Mouse (Mus musculus) embryonic fibroblast, embryonic 13.5 days (primary cell): ENCODE measurements around the gene Fam71f1. TPM values are rescaled to one million over a fixed set of nuclear protein-coding genes. Genes with fewer than 3 reads are reported as not detected.
"Not testable (repeated sequence)": the region's sequence is repeated elsewhere in the genome, so short reads cannot be mapped to it uniquely, and the experiment has no call there.

Experiments used
- H3K27ac ChIP-seq: 2 replicates; pipeline ENCODE4 v1.5.1; 2012; ENCODE audit warnings: low read length, control low read depth, inconsistent platforms; ENCODE audit not compliant: insufficient read depth
- H3K4me1 ChIP-seq: 2 replicates; pipeline ENCODE4 v1.6.1; 2011; ENCODE audit warnings: low read length; ENCODE audit not compliant: control insufficient read depth, insufficient read depth
- H3K4me3 ChIP-seq: 2 replicates; pipeline ENCODE4 v1.5.1; 2011; ENCODE audit warnings: mild to moderate bottlenecking, control low read depth, low read length; ENCODE audit not compliant: insufficient read depth
- CTCF ChIP-seq: IDR thresholded peaks from 2 replicates; pipeline ENCODE4 v1.5.1; 2011; ENCODE audit warnings: mild to moderate bottlenecking, control low read depth, low read length, moderate library complexity, borderline replicate concordance; ENCODE audit not compliant: insufficient read depth
- POLR2A ChIP-seq: IDR thresholded peaks from 2 replicates; pipeline ENCODE4 v1.6.1; 2011; ENCODE audit warnings: low read depth, mild to moderate bottlenecking, control low read depth, low read length, moderate library complexity
- polyA plus RNA-seq: library from polyadenylated mRNA; stranded (reverse); fragments of >200 nt; gene quantifications from 2 replicates; pipeline ENCODE4 v1.2.4, GENCODE M21; 2011; ENCODE audit warnings: low read depth; ENCODE audit not compliant: missing spikeins, insufficient read length

Gene Fam71f1
- polyA plus RNA-seq, 1 experiment, result not detected

DNA sequence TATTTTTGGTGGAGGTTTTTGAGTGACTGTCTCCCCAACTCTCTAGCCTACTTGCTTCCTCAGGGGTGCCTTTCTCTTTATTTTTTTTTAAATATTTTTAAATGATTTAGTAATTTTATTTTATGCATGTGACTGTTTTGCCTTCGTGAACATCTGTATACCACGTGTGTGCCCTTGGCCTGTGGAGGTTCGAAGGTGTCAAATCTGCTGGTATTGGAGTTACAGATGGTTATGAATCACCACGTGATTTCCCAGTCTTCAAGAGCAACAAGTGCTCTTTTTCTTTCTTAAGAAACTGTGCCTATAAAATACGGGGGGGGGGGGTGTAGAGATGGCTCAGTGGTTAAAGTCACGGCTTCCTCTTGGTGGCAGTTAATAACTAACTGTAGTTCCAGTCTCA lies 2.6 kb downstream of the Fam71f1 start:
- no peak overlapping the region for H3K4me3 ChIP-seq
- H3K27ac ChIP-seq, result no peak overlapping the region
- H3K4me1 ChIP-seq, result peaks cover 15% of the 10 kb centered on the region
- TF ChIP-seq POLR2A (no peak), CTCF (no peak)

DNA sequence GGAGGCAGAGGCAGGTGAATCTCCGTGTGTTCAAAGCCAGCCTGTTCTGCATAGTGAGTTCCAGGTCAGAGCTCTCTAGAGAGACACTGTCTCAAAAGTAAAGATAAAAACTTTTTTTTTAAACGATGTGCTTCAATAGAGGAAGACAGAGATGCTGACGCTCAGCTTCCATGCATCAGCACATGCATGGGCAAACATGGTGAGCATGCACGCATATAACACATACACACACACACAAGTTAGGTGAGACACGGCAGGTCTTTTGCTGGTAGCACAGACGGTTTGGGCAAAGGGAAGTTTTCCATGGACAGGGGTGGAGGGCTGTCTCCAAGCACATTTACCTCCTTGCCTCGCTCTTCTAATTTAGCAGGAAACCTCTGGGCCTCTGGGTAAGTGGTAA lies 3.2 kb downstream of the Fam71f1 start:
- TF ChIP-seq POLR2A, result no peak
- TF ChIP-seq CTCF, result no peak
- H3K4me3 ChIP-seq, result no peak overlapping the region
- H3K27ac ChIP-seq, result no peak overlapping the region
- peaks cover 15% of the 10 kb centered on the region for H3K4me1 ChIP-seq

DNA sequence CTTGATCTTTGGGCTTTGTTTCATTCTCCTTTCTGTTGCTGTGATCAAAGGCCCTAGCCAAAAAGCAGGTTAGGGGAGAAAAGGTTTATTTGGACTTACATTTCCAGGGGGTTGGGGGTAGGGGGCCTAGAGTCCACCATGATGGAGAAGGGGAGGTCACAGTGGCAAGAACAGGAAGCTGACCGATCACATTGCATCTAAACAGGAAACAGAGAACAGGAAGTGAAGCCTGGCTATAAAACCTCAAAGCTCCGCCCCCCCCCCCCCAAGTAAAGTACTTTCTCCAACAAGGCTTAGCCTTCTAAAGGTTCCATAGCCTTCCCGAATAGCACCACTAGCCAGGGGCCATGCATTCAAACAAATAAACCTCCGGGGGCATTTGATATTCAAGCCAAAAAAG lies 3.8 kb downstream of the Fam71f1 start:
- no peak overlapping the region for H3K4me3 ChIP-seq
- peaks cover 11% of the 10 kb centered on the region for H3K4me1 ChIP-seq
- H3K27ac ChIP-seq, result no peak overlapping the region
- no peak for TF ChIP-seq POLR2A
- TF ChIP-seq CTCF, result no peak

DNA sequence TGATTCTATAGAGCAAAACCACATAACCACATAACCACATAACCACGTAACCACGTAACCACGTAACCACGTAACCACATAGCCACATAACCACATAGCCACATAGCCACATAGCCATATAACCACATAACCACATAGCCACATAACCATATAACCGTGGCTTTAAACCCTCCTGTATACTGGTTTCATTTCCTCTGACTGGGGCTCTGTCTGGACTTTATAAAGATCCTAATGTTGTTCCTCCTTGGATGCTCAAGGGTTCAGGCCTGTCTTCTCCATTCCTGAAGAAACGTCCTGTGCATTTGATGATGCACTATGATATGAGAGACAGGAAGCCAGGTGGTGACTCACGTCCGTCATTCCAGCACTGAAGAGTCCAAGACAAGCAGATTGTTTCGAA lies 8.0 kb downstream of the Fam71f1 start:
- no peaks in the 10 kb centered on the region for H3K4me1 ChIP-seq
- no peak overlapping the region for H3K27ac ChIP-seq
- TF ChIP-seq POLR2A (no peak), CTCF (no peak)

DNA sequence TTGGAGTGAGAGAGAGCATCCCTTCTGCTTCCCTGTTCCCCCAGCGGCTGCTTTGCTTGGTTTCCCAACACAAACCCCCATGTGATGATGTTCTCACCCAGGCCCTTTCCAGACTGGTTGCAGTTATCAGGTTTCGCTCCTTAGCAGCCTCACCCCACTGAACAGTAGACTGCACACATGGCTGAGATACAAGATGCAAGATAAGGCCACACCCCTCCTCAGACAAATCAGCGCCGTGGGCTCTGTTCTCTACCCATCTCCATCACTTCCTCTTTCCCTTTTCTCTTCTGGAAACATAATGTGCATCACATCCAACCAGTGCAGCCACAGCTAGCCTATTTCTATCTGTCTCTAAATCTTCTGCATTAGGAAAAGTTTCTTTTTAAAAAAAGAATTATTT lies 10.6 kb downstream of the Fam71f1 start:
- no peaks in the 10 kb centered on the region for H3K4me1 ChIP-seq
- TF ChIP-seq POLR2A (no peak), CTCF (no peak)
- H3K27ac ChIP-seq, result no peak overlapping the region
- no peak overlapping the region for H3K4me3 ChIP-seq

More for the DNA sequence above, 8.0 kb downstream of the Fam71f1 start:
- H3K4me3 ChIP-seq, result no peak overlapping the region

DNA sequence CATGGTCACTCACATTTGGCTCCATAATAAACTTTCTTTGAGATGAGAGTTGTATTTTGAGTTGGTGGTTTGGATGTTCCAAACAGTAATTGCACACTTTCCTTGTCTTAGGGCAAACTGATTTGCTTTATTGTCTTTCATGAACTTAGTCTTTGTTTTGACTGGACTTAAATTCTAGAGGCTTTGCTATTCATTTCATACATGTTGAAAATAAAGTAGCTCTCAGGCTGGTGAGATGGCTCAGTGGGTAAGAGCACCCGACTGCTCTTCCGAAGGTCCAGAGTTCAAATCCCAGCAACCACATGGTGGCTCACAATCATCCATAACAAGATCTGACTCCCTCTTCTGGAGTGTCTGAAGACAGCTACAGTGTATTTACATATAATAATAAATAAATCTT lies 27.6 kb downstream of the Fam71f1 start:
- H3K27ac ChIP-seq, H3K4me3 ChIP-seq, H3K4me1 ChIP-seq: not testable (repeated sequence)

DNA sequence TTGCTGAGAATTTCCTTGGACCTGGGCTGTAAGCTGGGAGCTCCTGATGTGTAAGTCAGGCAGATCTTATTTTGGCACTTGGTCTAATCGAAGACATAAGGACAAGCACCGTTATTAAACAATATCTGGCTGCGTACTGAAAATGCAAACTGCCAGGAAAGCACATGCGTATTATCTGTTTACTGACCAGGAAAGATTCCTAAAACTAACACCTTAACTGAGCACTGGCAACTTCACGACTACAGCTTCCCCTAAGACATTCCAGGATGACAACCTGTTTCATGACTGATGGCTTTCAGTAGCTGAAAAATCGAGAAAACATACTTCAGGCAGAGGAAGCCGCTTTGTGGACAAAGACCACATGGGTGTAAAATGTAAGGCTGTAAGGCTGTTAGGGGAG lies 28.2 kb downstream of the Fam71f1 start:
- TF ChIP-seq CTCF, result no peak
- TF ChIP-seq POLR2A, result no peak
- H3K4me1 ChIP-seq, result peaks cover 9% of the 10 kb centered on the region
- peak overlapping the region; percentile 33 for H3K4me3 ChIP-seq
- peak overlapping the region; percentile 66 for H3K27ac ChIP-seq

DNA sequence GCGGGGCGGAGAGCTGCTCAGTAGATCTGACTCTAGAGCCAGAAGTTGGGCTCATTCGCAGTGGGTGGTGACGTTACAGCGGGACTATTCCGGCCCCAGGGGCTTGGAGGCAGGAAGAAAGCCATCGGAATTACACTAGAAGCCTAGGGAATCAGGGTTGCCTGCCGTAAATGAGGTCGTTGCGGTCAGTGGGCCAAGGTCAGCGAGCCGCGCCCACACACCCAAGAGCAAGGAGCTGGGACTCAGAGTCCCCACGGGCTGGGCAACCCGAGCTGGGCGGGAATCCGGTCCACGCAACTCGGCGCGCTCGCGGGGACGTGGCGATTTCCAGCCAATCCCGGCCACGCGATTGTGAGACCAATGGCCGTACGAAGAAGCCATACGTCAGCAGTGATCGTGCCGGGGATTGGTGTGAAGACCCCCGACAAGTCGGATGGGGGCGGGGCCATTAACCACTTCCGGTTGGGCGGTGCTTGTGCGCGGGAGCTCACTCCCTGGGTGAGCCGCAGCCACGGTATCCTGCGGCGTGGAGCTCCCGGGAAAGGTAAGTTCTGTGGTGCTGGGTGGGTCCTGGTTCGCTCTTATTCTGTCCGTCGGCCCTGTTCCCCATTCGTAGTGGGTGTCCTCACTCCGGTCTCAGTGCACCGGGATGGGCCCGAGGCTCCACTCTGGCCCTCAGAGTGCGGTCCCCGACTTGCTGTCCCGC lies 28.9 kb downstream of the Fam71f1 start, which contains the start of gene Calu:
Gene Calu (plus strand): TSS at position 405 of the 706 bp plus-strand sequence.
- Histone ChIP-seq H3K4me1 (peaks cover 11% of the 10 kb centered on the region), H3K27ac (peak within 1 kb of the TSS; percentile 83), H3K4me3 (peak within 1 kb of the TSS; percentile 97)
- no peak for TF ChIP-seq CTCF
- TF ChIP-seq POLR2A, result peak; percentile 96

DNA sequence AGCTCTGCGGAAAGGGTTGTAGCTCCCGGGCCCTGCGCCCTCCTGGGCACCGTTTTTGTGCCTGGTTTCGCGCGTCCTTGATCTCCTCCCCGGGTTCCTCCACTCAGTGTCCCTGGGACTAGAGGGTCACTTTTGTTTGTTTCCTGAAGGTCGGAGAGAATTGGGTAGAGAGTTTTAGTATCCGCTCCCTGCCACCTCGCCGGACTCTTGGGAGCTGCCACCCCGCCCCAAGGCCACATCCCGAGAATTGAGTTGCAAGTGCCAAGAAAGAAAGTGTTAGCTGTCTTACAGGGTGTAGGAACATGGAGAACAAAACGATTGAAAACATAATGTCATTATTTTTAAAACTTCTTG lies 29.4 kb downstream of the Fam71f1 start:
- TF ChIP-seq CTCF (no peak), POLR2A (no peak)
- H3K4me3 ChIP-seq, result peak overlapping the region; percentile 97
- peaks cover 11% of the 10 kb centered on the region for H3K4me1 ChIP-seq
- peak overlapping the region; percentile 83 for H3K27ac ChIP-seq

DNA sequence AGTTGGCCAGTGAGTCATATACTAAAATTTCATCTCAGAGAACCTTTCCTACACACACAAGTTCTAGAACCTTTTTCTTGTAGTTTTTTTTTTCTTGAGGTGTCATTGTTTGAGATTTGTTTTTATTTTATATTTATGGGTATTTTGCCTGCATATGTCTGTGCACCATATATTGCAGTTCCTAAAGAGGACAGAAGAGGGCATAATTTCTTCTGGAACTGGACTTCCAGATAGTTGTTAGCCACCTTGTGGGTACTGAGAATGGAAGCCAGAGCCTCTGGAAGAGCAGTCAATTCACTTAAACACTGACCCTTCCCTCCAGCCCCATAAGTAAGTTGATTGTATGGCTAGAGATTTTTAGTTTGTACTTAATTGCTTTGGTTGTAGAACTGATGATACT lies 32.7 kb downstream of the Fam71f1 start:
- TF ChIP-seq CTCF, result no peak
- TF ChIP-seq POLR2A, result no peak
- Histone ChIP-seq H3K4me1 (peaks cover 11% of the 10 kb centered on the region), H3K27ac (no peak overlapping the region)

More for the DNA sequence above, 32.7 kb downstream of the Fam71f1 start:
- no peak overlapping the region for H3K4me3 ChIP-seq
